Mouse (Mus musculus): ENCODE data around the gene Lama4.

Lama4 gene

DNA sequence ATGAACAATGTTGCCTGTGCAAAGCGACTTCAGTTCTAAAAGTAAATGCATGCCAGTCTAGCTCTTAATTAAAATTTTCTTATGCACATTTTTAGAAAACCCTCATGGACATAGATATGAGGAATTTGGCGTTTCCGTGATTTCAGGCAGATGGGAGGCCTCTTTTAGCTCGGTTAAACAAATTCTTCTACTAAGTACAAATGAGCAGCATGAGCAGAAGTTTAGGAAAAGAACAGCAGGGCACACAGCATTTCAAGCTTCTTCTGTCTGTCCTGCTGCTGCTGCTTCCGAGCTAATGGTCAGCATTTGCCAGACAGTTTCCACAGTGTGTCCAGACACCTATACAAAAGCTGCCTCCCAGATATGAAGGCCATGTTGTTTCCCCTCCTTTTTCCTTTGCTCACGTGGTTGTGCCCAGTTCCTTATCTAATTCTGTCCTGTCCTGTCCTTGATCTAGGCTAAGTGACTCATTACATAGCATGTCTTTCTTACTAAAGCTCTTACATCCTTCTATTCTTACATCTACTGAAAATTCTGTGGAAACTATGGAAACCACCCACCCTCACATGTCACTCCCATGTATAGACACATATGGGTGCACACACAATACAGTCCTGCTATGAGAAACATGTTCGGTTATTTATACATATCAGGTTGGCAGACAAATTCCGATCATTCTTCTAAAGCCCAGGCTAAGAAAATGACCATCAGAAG is 84.4 kb downstream of the Lama4 start:
- DNase-seq (ENCODE audit: low read depth, low spot score): peak; percentile 69

DNA sequence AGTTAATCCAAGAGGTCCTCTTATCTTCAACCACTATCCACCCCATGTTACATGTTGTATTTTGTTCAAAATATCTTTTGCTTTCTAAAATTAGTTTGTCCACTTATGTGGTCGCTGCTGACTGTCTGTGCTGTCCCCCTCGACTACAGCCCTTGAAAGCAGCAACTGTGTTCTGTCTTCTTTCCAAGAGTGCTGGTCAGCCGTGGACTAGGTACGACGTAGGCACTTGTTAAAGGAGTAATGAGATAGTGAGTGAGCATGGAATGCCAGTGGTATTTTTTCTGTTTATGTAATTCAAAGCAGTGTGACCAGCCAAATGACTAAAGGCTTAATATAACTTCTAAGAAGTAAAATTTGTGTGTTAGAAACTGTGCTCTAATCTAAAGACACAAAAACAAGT is 90.7 kb downstream of the Lama4 start:
- no peak for DNase-seq (ENCODE audit: low read depth, low spot score)

DNA sequence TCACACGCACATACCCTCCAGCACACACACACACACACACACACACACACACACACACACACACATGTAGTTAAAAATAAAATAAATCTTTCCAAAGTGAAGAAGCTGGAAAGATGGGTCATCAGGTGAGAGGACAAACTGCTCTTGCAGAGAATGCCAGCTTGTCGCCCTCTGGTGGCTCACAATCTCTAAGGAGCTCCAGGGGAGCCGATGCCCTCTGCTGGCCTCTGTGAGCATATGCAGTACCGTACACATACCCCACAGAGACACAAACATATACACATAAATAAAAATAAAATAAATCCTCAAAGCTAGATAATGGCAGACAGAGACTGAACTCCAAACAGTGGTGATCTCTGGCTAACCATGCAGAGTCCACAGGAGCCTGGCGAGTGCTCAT is 99.4 kb downstream of the Lama4 start:
- DNase-seq (ENCODE audit: low read depth, low spot score): peak; percentile 21

DNA sequence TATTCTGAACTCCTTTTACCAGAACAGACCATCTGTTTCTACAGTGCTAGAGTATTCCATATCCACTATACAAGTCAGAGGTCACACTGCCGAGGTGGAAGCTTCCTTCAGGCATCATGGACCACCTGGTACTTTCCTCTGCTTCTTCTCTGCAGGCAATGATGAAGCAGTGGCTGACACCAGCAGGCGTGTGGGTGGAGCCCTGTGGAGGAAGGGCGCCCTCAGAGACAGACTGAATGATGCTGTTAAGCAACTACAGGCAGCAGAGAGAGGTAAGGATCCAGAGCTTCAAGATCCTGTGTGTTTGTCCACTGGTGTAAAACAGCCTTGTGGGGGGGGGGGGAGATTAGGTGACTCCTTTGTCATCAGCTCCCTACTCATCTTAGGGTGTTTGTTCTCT is 100.1 kb downstream of the Lama4 start:
- DNase-seq (ENCODE audit: low read depth, low spot score): peak; percentile 54

DNA sequence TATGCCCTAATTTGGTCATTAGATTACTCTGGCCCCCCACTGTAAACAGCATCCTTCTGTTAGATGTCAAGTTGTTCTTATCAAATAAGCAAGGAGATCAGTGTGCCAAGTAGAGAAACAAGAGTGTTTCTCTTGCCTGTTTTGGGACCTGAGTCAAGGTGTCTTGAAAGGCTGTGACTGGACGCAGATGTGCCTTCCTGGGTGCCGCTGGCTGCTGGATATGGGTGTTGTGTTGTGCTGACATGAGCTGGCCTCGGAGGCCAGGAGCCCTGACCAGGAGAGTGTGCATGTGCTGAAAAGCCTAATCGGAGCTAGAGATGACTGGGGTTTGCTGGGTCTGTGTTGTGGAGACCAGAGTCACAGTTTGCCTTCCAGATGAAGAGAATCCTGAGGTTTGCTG is 100.7 kb downstream of the Lama4 start:
- DNase-seq (ENCODE audit: low read depth, low spot score): no peak

DNA sequence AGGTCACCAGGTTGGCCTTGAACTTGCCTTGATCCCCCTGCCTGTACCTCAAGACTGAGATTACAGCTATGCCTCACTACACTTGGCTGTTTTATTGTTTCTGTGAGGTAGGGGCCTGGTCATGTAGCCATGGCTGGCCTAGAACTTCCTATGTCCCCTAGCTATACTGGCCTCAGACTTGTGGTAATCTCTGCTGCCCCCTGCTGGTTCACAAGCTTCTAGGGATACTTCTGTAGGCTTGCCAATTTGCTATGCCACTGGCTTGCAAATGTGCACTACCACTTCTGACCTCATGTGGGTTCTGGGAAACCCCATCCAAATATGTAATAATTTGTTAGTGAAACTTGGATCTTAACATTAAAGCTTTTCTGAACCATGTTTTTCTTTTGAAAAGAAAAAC is 101.6 kb downstream of the Lama4 start:
- peak; percentile 80 for DNase-seq (ENCODE audit: low read depth, low spot score)

DNA sequence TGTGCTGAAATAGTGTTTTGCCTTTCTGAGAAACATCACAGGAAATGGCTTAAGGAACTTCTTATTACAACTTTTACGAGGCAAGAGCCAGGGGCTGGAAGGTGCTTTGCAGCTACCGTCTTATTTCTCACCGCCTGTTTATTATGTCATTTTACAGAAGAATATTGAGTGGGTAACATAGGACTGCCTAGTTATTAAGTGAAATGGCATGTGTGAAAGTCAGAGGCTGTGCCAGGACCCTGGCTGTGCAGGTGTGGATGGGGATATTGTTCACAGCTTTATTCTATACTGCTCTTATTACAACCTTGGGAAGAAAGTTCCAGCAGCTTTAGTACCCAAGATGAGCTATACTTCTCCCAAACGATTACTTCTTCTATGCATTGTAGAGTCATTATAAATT is 106.7 kb downstream of the Lama4 start:
- no peak for DNase-seq (ENCODE audit: low read depth, low spot score)

DNA sequence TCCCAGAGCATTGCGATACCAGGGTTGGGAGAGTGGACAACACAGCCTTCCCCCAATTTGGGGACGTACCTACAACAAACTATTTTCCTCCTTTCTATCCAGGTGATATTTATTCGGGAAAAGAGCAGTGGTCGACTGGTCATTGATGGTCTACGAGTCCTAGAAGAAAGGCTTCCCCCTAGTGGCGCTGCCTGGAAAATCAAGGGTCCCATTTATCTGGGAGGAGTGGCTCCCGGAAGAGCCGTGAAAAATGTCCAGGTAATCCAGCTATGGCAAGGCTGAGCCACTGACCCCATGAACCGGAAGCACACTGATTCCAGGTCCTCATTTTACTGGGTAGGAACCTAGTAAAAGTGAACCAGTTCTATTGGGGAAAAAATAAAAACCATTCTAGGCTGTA is 131.7 kb downstream of the Lama4 start:
- peak; percentile 25 for DNase-seq (ENCODE audit: low read depth, low spot score)

DNA sequence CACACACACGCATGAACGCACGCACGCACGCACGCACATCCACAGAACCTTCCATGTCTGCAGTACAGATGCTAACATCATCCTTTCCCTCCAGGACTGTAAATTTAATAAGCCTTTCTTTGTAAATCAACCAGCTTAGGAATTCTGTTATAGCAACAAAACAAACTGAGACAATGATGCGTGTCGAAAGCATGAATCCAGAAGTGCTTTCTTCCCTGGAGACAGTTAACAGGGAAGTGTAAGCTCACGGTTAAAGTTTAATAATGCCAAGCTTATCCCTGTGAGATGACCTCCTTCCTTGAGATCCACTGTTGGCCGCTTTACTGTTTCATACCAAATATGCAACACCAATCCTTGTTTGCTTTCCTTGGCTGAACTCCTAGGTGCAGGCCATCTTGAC is 133.4 kb downstream of the Lama4 start:
- no peak for DNase-seq (ENCODE audit: low read depth, low spot score)

DNA sequence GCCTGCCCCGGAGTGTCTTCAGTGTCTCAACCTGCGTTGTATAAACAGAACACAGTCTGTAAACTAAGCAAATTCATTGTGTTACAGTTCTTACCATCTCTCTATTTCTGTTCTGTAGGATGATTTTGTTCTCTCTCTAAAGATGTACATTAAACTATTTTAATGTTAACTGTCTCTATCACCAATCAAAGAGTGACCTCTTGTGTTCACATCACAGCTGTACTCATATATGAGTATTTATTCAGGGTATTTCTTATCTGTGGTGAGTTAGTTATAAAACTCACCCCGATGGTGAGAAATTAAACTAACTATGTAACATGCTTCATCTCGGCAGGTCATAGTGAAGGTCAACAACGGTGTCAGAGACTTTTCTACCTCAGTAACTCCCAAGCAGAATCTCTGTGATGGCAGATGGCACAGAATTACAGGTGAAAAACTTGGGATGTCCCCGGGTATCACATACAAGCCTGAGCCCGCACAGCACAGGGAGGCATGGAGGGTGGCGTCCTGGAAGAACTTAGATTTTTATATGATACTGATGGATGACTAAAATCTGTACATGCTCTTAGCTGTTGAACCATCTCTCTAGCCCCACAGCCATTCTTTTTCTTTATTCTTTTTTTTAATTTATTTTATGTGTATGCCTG is 139.6 kb downstream of the Lama4 start:
- no peak for DNase-seq (ENCODE audit: low read depth, low spot score)

DNA sequence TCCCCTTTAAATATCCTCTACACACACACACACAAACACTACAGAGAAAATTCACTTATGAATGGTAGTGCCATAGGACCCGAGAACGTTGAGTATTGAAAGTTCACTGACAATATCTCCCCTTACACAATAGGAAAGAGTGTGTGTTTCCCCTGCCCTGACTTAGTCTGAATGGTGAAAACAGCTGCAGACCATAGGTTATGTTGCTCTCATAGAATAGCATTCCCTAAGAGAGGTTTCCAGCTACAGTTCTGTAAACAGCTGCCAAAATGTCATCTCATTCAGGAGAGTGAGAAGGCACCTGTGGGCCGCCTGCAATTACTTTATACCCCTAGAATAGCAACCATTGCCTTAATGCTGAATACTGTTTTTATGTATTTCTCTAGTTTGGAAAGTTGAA is 141.1 kb downstream of the Lama4 start:
- no peak for DNase-seq (ENCODE audit: low read depth, low spot score)

DNA sequence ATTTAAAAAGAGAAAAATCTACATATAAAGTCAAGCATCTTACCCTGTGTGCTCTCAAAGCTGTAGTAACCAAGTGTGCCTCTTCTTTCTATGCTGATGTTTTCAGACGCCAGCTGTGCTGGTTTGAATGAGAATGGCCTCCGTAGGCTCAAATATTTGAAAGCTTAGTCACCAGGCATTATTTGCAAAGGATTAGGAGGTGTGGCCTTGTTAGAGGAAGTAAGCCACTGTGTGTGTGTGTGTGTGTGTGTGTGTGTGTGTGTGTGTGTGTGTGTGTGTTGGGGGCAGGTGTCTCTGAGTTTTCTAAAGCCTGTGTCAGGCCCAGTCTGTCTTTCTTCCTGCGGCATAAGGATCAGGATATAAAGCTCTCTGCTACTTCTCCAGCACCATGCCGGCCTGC is 141.6 kb downstream of the Lama4 start:
- no peak for DNase-seq (ENCODE audit: low read depth, low spot score)

DNA sequence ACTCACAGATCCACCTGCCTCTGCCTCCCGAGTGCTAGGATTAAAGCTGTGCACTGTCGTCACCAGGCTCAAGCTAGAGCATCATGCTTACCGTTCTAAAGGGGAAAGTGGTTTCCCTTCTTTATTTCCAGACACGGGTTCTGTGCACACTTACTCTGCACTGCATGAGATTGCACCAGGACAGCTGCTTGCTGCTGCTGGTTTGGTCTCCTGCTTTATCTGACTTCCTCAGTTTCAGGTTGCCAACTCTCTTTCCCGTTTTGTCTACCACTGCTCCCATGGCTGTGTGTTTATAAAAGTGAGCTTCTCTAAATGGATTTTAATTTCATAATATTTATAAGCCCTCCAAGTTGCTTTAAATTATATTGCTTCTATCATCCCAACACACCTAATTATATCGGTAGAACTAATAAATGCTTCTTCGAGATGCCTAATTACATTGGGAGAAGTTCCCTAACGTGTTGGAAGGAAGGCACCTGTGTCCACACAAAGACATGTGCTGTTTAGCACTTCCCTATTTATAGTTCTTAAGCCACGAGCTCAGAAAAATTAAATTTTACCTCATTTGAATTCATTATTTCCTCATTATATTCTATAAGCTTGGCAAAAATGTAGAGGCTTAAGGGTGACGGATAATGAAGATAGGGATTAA is 143.6 kb downstream of the Lama4 start:
- DNase-seq (ENCODE audit: low read depth, low spot score): no peak

DNA sequence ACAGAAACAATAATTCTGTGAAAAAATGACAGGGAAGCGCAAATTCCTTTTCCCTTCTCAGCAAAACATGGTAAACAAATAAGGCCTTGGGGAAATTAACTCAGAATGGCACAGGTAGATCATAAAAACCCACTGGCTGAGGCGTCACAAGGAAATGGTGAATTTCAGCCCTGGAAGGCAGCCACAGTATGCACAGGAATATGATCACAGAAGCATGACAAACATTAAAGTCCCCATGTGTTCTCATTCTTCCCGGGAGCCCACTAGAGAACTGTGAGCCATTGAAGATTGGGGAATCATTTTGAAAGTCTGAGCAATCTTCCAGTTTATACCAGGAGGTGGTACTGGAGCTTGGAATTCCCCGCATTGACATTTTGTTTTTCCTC is 144.2 kb downstream of the Lama4 start:
- DNase-seq (ENCODE audit: low read depth, low spot score): no peak

DNA sequence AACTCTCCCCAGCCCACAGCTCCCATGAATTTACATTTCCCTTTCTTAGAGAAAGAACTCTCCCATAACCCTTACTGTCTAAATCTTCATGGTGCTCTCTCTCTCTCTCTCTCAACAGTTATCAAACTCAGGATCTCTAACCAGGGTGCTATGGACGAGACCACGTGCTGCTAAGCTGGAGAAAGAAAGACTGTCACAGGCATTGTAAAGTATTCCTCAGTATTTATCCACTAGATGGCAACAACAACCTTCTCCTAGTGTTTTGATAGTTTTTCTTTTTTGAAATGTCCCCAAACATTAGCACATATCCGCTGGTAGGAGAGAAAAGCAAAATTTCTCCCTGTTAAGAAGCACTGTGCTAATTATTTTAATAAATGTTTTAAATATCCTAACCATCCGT is 156.1 kb downstream of the Lama4 start:
- DNase-seq (ENCODE audit: low read depth, low spot score): peak; percentile 20

DNA sequence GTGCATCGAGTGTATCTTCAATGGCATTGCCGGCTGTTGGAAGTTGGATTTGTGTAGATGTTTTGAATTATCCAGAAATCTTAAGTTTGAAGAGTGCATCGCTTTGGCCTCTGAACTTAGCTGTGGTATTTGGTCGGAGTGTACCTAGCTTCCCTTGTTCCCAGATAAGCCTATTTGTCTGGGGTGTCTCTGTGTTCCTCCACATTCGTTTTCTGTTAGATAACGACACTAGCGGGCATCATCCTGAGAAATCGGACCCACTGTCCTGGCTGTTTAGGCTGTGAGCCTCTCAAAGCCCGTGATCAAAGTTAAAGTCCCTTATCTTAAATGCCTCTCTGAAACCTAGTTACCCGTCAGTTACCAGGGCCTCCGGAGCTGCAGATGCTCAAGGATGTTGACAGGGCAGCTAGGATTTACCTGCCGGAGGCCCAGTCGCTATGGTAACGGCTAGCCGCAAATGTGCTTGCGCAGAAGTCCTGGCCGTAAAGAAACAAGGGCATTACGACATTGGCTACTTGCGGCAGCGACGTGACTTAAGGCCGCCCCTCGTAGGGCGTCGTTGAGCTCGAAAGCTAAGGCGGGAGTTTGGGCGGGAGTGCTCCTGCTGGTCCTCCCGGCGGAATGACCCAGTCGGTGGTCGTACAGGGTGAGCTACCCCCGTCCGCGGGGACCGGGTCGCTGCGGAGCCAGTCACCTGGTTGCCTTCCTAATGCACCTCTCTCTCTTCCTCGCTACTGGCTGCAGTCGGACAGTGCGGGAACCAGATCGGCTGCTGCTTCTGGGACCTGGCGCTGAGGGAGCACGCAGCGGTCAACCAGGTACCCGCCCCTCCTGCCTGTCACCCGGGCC is 168.4 kb downstream of the Lama4 start, which contains the start of the genes Fam229b and Tube1:
Fam229b (minus strand) TSS at position 453 of the 849 bp plus-strand sequence.
Tube1 (plus strand) TSS at position 515 of the 849 bp plus-strand sequence.
- peak; percentile 99 for DNase-seq (ENCODE audit: low read depth, low spot score)

DNA sequence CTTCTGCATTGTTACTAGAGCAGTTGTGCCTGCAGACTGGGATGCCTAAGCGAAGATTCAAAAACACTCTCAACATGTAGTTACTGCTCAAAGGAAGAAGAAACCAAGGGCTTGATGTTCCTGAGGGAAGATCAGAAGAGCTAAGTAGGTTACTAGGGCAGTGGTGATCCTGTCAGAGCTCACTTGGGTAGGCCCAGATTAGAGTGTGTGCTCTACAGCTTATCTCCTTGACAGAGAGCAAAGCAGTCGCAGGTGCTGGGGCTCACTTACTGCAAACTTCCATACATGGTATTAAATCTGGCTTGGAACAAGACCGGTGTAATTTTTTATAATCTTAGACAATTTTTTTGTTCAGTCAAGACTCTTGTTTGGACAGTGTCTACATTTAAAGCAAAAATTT is 172.5 kb downstream of the Lama4 start:
- peak; percentile 4 for DNase-seq (ENCODE audit: low read depth, low spot score)

DNA sequence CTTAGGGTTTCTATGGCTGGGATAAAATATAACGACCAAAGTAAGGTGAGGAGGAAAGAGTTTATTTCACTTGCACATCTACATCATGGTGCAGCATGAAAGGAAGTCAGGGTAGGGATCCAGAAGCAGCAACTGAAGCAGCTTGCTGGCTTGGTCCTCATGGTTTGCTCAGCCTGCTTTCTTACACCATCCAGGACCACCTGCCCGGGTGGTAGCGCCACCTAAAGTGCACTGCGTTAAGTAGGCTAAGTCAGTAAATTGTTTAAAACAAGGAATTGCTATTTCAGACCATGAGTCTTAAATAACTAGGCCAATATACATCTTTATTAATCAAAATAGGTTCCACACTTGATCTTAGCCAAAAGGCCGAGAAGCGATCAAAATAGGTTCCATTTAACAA is 173.4 kb downstream of the Lama4 start:
- no peak for DNase-seq (ENCODE audit: low read depth, low spot score)

DNA sequence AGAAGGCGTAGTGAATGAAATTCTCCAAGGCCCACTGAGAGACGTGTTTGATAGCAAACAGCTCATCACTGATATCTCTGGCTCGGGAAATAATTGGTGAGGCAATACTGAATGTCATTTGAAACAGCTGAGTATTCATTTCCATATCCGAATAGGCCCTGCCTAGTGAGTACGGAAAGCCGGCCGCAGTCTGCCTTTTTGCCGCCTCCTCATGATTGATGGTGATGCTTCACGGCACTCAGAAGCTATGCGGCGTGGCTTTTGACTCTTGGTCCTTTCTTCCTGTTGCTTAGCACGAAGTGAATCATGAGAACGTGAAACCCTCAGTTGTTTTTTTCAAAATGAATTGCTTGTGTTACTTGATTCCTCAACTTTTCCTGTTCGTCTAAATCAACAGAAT is 175.5 kb downstream of the Lama4 start:
- no peak for DNase-seq (ENCODE audit: low read depth, low spot score)

DNA sequence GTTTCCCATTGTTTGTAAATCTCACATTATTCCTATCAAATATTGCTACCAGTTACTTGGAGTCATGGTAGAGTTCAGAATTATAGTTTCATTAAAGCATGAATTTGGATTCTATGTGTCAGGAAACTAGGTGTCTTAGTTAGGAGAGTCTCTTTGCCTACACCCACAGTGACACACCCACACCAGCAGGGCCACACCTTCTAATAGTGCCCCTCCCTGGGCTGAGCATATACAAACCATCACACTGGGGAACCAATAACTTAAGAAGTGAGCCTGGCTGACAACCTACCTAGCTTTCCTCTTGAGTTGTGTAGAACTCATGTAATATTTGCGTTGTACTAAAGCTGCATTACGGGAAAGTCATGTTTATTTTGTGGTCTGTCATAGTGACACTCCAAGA is 176.1 kb downstream of the Lama4 start:
- DNase-seq (ENCODE audit: low read depth, low spot score): no peak

DNA sequence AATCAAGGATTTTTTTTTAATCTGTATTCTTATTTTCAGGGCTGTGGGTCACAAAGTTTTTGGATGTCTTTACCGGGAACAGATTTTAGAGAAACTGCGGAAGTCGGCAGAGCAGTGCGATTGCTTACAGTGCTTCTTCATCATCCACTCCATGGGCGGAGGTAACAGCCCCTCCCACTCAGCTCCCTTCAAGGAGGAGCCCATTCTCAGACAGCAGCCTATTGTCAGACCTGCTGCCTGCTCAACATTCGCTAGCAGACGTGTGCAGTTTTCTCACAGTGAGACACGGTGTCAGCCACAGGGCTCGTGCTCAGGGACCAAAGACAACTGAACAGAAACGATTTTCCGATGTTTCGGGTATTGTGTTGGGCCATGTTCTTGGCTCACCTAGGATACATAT is 176.9 kb downstream of the Lama4 start:
- no peak for DNase-seq (ENCODE audit: low read depth, low spot score)

DNA sequence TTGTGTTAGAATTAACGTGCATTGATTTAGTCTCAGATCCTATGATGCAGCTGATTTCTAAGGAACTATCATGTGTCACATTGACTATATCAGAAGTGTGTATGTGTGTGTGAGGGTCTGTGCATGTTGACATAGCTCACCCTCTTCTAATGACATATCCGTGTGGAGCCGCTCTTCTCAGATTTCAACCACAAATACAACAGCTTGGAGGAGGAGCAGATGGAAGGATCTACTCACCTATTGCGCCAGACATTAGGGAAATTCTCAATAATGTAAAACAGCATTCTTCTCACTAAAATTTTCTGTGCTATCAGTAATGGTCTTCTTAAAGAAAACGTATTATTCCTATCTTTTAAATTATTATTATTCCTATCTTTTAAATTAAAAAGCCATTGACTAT is 191.4 kb downstream of the Lama4 start:
- DNase-seq (ENCODE audit: low read depth, low spot score): no peak
